Mouse (Mus musculus): Measurements from ENCODE around the gene Hoxd9. TPM values are rescaled to one million over a fixed set of nuclear protein-coding genes. Genes with fewer than 3 reads are reported as not detected.
A peak's percentile ranks its signal among the peaks of the same experiment; 100 is the strongest.

Hoxd9 gene
- total and polyA plus RNA-seq, 2 experiments from 2014 or later = not detected

- Histone ChIP-seq H3K27me3 (ENCODE audit: insufficient read depth, low read length) (peaks cover 95% of the 10 kb centered on the region), H3K4me2 (ENCODE audit: low read depth) (no peak overlapping the region), H3K4me1 (ENCODE audit: insufficient read depth) (no peaks in the 10 kb centered on the region), H3K27ac (ENCODE audit: low read depth, low read length) (no peak overlapping the region), H3K4me3 (ENCODE audit: low read depth, low read length) (no peak overlapping the region), H3K9ac (no peak overlapping the region), H3K36me3 (ENCODE audit: insufficient read depth) (no peaks in the 10 kb centered on the region), H3K9me3 (ENCODE audit: low read length) (no peaks in the 10 kb centered on the region)
- TF ChIP-seq CTCF (IDR thresholded peaks at IDR 0.05; ENCODE audit: low read depth) = no peak
- 4% methylated on average over 3 of the region's 3 CpGs for WGBS
- no peak for DNase-seq
- ATAC-seq = no peak
These were observed 28.3 kb upstream of the Hoxd9 start for GRCm38 (mm10) chr2:74669230-74669578.

GRCm38 (mm10) chr2:74669650-74670235 lies 27.8 kb upstream of the Hoxd9 start:
- Histone ChIP-seq H3K4me3 (ENCODE audit: low read depth, low read length) (no peak overlapping the region), H3K4me2 (ENCODE audit: low read depth) (no peak overlapping the region), H3K9ac (no peak overlapping the region), H3K27me3 (ENCODE audit: insufficient read depth, low read length) (peaks cover 95% of the 10 kb centered on the region), H3K36me3 (ENCODE audit: insufficient read depth) (no peaks in the 10 kb centered on the region), H3K9me3 (ENCODE audit: low read length) (no peaks in the 10 kb centered on the region), H3K27ac (ENCODE audit: low read depth, low read length) (no peak overlapping the region), H3K4me1 (ENCODE audit: insufficient read depth) (no peaks in the 10 kb centered on the region)
- DNase-seq = no peak
- TF ChIP-seq CTCF (IDR thresholded peaks at IDR 0.05; ENCODE audit: low read depth) = no peak
- 4% methylated on average over 14 of the region's 14 CpGs for WGBS
- ATAC-seq = no peak

DNA sequence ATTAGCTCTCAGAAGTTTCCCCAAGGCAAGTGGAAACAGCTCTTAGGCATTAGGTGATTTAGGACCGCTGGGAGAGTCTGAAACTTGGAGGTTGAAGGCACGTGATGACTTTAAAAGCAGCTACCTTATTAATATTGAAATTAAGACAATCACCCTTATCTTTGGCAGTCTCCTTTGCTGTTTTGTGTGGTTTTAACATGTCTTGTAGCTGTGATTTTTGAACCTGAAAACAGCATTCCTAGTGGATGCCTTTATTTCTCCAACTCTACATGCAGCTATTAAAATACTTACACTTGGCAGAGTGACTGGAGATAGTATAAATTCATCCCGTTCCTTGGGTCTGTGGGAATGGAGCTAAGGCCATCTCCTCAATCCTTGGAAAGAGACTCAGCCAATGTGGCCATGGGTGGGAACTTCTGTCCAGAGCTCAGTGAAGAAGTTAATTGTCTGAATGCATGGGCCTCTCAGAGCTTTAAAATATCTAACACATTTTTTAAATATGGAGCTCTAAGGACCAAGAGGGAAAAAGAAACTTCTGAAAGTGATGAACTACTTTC lies 26.8 kb upstream of the Hoxd9 start:
- no peak overlapping the region for H3K4me3 ChIP-seq (ENCODE audit: low read depth, low read length)
- no peaks in the 10 kb centered on the region for H3K4me1 ChIP-seq (ENCODE audit: insufficient read depth)
- no peak for DNase-seq
- no peak for ATAC-seq
- no peaks in the 10 kb centered on the region for H3K9me3 ChIP-seq (ENCODE audit: low read length)
- no peak for TF ChIP-seq CTCF (IDR thresholded peaks at IDR 0.05; ENCODE audit: low read depth)
- 4% methylated on average over 3 of the region's 3 CpGs for WGBS
- peaks cover 96% of the 10 kb centered on the region for H3K27me3 ChIP-seq (ENCODE audit: insufficient read depth, low read length)
- H3K36me3 ChIP-seq (ENCODE audit: insufficient read depth) = no peaks in the 10 kb centered on the region
- no peak overlapping the region for H3K27ac ChIP-seq (ENCODE audit: low read depth, low read length)
- H3K4me2 ChIP-seq (ENCODE audit: low read depth) = no peak overlapping the region
- H3K9ac ChIP-seq = no peak overlapping the region

DNA sequence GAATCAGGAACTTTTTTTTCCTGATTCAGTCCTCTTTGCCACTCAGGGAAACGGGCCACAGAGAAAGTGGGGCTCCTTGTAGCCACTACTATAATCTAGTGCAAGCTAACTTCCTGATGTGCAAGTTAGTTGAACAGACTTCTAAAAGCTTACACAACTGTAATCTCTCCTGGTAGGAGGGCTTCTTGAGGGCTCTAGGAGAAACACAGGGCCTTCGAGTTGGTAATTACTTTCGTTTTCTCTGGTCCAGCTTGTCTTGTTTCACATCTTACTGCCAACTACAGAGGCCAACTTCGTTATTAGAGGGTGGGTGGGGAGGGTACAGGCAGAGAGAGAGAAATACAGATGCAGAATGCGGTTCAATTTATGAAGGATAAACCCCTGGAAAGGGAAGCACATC lies 25.7 kb upstream of the Hoxd9 start:
- no peak for TF ChIP-seq CTCF (IDR thresholded peaks at IDR 0.05; ENCODE audit: low read depth)
- 9% methylated on average over 5 of the region's 5 CpGs for WGBS

DNA sequence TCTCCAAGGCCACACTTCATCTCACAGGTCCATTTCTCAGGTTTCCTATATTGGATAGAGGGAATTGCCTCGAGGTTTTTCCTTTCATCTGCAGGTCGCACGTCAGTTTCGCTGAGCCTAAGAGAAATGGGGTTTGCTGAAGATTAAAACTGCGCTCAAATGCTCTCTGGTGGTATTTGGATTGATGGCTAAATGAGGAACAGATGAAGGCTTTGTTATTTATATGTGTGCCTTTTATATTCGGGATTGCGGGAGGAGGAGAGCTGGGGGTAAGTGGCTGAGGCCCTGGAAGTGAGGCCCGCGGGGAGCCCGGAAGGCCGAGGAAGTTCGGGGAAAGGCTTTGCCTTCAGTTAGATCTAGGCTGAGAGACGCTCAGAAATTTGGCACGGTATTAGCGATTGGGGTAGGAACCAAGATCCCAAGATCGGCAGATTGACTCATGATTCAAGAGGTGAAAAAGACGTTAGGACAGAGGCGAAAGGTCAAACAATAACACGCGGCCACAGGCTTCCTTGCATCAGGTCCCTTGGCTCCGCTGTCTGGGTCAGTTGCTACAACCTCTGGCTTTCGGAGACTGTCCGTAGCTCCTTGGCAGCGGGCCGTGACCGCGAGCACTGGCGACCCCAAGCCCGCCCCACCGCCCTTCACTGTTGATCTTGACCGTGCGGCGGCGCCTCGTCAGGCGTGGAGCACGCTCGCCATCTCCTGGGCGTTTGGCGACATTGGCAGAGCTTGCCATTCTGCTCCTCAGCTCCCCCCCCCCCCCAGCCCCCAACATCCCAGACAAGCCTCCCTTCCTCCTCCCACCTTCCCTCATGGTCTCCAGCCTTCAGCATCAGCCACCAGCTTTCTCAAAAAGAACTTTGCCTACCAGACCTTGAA lies 24.8 kb upstream of the Hoxd9 start:
- H3K4me3 ChIP-seq (ENCODE audit: low read depth, low read length) = peak overlapping the region; percentile 23
- ATAC-seq = peak; percentile 65; the same call in 1 of the 2 replicates
- H3K4me2 ChIP-seq (ENCODE audit: low read depth) = peak overlapping the region; percentile 38; the same call in 1 of the 2 replicates
- TF ChIP-seq CTCF (IDR thresholded peaks at IDR 0.05; ENCODE audit: low read depth) = peak; percentile 80
- no peaks in the 10 kb centered on the region for H3K4me1 ChIP-seq (ENCODE audit: insufficient read depth)
- H3K36me3 ChIP-seq (ENCODE audit: insufficient read depth) = no peaks in the 10 kb centered on the region
- H3K9ac ChIP-seq = no peak overlapping the region
- H3K9me3 ChIP-seq (ENCODE audit: low read length) = no peaks in the 10 kb centered on the region
- 6% methylated on average over 40 of the region's 40 CpGs for WGBS
- no peak overlapping the region for H3K27ac ChIP-seq (ENCODE audit: low read depth, low read length)
- DNase-seq = no peak
- H3K27me3 ChIP-seq (ENCODE audit: insufficient read depth, low read length) = peaks cover 97% of the 10 kb centered on the region

More for the DNA sequence above, 25.7 kb upstream of the Hoxd9 start:
- peaks cover 97% of the 10 kb centered on the region for H3K27me3 ChIP-seq (ENCODE audit: insufficient read depth, low read length)
- no peaks in the 10 kb centered on the region for H3K4me1 ChIP-seq (ENCODE audit: insufficient read depth)
- H3K4me2 ChIP-seq (ENCODE audit: low read depth) = no peak overlapping the region
- no peak overlapping the region for H3K9ac ChIP-seq
- no peak overlapping the region for H3K4me3 ChIP-seq (ENCODE audit: low read depth, low read length)
- DNase-seq (no peak), ATAC-seq (no peak)
- no peaks in the 10 kb centered on the region for H3K9me3 ChIP-seq (ENCODE audit: low read length)
- no peak overlapping the region for H3K27ac ChIP-seq (ENCODE audit: low read depth, low read length)
- H3K36me3 ChIP-seq (ENCODE audit: insufficient read depth) = no peaks in the 10 kb centered on the region

DNA sequence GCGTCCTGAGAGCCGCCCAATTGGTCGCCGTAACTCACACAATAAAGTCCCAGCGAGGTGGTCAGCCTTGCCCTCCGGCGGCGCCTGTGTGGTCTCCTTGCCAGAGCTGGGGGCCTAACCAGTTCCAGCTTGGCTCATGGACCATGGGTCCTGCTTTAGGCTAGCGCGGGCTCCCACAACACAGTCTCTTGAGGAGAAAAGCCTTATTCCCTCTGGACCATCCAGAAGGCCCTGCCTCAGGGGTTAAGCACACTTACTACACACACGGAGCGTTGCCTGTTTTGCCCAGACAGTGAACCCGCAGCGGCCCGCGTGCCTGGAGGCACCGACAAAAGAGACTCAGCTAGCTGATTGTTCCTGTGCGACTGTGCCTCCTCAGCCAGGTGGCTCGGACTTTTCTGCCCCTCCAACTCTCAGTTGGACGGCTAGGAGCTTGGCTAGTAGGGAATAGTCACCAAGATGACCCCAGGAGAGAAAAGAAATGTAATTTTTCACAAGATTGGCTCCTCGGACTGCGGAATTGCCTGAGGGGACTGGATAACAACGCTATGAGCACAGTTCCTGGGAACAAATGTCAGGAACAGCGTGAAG lies 23.6 kb upstream of the Hoxd9 start:
- no peak for TF ChIP-seq CTCF (IDR thresholded peaks at IDR 0.05; ENCODE audit: low read depth)
- Histone ChIP-seq H3K9ac (no peak overlapping the region), H3K9me3 (ENCODE audit: low read length) (no peaks in the 10 kb centered on the region), H3K4me1 (ENCODE audit: insufficient read depth) (no peaks in the 10 kb centered on the region), H3K27ac (ENCODE audit: low read depth, low read length) (no peak overlapping the region), H3K27me3 (ENCODE audit: insufficient read depth, low read length) (peaks cover 96% of the 10 kb centered on the region), H3K36me3 (ENCODE audit: insufficient read depth) (no peaks in the 10 kb centered on the region), H3K4me3 (ENCODE audit: low read depth, low read length) (no peak overlapping the region), H3K4me2 (ENCODE audit: low read depth) (no peak overlapping the region)
- no peak for ATAC-seq
- WGBS = 2% methylated on average over 24 of the region's 24 CpGs
- DNase-seq = no peak

Measured in forebrain, postnatal 0 days (tissue).